Mouse (Mus musculus) C2C12 (cell line): ENCODE results near the gene Slc25a45.

Source experiments
- CTCF ChIP-seq: IDR thresholded peaks from one replicate; pipeline ENCODE4 v1.5.1; 2011; ENCODE audit not compliant: control insufficient read depth, insufficient read depth, insufficient read length
- FOSL1 ChIP-seq: IDR thresholded peaks from one replicate; pipeline ENCODE4 v1.8.0; 2011; ENCODE audit warnings: mild to moderate bottlenecking, low read length; ENCODE audit not compliant: poor library complexity, insufficient read depth, severe bottlenecking
- MYOG ChIP-seq: IDR thresholded peaks from one replicate; pipeline ENCODE4 v1.6.1; 2011; ENCODE audit not compliant: control insufficient read depth, insufficient read length; ENCODE audit errors: extremely low read depth

GRCm38 (mm10) chr19:5856604-5857003, 21.0 kb upstream of the Slc25a45 start:
- TF ChIP-seq CTCF (no peak), MYOG (no peak), FOSL1 (no peak)
